Mouse (Mus musculus) WW6 (cell line): ENCODE results near the gene Chn2.
"Not testable (repeated sequence)": the region's sequence is repeated elsewhere in the genome, so short reads cannot be mapped to it uniquely, and the experiment has no call there.

Source experiments
- DNase-seq: peaks from one replicate; pipeline ENCODE4 v3.0.0-alpha.2; 2013; ENCODE audit warnings: low read depth, low spot score

Chn2 gene

DNA sequence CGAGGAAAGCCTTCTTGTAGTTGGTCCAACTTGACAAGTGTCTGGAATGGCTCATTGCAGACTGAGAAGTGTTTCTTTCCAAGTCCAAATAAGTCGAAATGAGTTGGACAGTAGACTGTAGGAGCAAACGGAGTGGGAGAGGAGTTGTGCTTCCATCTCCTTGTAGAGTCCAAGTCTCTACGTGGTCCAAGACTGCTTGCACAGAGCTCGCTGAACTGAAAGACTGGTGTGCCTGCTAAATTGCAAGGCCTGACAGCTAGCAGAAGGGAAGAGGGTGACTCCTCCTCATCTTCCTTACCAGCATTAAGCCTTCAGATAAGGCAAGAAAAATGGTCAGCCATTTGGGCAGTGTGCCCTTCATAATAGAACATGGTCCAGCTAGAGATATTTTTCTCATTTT, 111.5 kb downstream of the Chn2 start:
- DNase-seq = no peak

DNA sequence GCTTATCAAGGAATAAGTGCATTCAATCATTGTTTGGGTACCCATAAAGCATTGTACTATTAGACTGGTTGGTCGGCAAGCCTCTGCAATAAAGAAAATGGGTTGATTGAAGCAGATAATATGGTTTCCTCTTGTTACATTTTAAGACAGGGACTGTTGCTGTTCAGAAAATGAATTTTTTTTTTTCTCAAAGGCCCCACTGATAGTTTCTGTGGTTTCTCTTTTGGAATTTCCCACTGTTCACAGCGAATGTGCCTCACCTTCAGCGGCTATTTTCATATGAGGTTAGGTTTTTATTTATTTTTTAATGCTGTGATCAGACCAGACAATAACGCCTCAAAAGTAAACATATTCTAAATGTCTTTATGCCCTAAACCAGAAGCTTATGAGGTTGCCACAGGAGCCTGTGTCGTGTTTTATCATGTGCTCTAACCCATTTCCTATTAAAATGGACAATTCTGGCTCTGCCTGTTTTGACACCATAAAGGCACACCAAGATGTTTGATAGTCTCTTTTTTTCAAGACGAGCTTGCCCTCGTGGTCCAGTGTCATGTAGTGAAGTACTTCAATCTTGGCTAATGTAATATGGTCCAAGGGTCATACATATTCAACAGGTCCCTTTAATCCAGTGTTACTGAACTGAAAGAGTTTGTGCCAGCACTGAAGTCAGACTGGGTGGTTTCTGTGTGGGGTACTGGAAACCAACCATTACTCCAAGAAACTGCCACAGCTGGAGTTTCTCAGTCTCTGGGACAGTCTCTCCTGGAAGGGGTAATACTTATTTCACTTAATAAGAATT, 112.3 kb downstream of the Chn2 start:
- DNase-seq = no peak

DNA sequence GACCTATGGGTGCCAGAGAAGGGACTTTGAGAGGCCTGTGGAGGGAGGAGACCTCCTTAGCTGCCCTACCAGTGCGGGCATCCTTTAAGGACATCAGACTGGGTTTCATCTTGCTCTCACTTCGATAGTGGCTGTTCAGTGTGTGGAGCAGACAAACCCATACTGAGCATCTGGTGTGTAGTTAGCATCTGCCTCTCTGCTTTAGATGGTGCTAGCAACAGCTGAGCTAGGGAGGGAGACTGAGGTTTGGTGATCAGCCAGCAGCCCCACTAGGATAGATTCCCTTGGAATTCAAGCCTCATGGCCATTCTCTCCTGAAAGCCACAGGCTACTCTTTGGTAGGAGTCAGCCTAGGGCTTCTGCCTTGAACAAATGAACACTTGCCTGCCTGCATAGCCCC, 117.7 kb downstream of the Chn2 start:
- DNase-seq = no peak

DNA sequence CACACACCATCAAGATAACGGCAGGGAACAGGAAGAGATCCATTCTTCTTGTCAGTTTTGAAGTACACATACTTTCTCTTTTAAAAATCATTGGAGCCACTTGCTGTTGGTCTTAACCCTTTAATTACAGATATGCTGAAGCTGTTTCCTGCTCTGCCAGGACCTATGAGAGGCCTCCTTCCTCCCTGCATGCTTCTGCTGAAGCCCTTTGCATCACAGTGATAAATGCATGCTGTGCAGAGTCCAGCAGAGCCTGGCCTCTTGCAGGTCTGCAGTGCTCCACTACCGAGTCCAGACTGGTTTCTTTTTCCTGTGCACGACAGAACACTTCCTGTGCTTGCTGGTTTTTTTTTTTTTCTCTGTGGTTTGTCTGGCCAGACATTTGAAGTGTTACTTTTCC, 119.0 kb downstream of the Chn2 start:
- DNase-seq = no peak

DNA sequence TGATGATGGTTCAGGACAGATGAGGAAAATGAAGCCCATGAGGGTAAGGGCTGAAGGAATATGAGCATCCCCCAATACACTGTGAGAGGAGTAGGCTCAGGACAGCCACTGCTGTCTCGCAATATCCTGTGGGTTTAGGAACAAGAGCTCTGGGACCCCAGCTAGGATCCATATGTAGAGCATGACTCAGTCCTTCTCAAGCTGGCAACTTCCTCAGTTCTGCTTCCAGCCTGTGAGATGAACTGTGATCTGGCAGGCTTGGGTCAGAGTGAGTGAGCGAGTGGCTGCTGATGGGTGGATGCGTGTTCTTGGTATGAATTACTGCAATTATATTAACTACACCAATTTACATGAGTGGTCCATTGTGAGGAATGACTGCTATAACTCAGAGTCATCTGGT, 121.3 kb downstream of the Chn2 start:
- DNase-seq = no peak

DNA sequence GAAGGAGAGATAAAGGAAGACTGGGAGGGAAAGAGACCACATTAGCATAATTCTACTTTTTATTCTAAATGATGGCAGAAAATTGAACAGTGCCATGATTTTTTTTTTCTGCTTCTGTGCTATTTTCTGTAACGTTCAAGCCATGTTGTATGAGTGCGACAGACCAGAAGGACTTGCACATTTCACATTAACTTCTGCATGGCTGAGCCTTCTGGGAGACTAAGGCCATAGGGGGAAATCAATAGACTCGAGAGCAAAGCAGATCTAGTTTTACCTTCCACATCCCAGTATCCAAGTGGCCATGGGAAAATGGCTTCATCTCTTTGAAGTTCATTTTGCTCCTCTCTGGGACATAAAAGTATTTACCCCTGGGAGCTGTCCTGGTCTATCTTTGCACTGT, 121.9 kb downstream of the Chn2 start:
- DNase-seq = no peak

DNA sequence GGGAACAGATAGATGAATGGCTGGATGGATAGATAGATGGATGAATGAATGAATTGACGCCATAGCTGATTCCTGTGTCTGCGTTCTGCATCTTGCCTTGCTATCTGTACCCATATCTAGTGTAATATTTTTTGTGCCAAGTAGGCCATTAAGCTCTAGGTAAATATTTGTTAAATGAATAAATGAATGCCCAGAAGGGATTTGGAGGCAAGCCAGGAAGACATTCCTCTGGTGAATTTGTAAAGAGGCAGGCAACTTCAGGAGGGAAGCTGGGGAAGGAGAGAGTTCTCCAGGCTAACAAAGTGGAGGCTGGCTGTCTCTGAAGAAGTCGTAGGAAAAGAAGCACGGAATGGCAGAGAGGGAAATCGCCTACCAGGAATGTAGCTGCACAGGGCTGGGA, 123.0 kb downstream of the Chn2 start:
- no peak for DNase-seq

DNA sequence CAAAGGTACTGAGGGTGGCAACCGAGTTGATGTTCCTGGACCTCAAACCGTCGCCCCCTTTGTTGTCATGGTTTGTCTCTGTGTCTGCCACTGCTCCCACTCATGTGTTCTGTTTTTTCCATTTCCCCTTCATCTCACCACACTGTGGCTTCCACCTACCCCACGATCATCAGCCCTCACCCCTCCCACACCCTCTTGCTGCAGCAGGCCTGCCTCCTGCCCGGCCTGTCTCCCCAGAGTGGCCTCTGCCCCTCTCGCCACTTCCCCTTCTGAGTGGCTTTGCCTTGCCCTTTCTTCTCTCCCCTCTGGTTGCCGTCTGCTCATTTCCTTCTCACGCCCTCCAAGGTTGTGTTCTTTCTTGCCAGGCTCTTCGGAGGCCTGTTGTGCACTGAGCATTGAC, 123.4 kb downstream of the Chn2 start:
- no peak for DNase-seq

DNA sequence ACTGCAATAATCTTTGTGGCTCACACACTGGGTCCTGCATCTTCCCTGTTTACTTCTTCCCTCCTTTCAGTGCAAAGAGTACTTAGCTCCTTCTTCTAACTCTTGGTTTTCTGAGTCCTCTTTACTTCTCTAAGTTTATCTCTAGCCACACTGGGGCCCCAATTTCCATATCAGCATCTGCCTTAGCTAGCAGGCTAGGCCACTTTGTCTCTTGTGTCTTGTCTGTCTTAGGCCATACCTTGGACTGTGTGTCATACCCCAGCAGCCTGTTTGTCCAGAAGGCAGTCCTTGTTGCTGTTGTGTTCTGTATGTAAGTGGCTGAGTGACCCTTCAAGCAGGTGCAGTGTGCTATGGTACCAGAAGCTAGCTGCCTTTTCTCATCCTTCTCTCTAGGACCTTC, 124.3 kb downstream of the Chn2 start:
- DNase-seq = no peak

DNA sequence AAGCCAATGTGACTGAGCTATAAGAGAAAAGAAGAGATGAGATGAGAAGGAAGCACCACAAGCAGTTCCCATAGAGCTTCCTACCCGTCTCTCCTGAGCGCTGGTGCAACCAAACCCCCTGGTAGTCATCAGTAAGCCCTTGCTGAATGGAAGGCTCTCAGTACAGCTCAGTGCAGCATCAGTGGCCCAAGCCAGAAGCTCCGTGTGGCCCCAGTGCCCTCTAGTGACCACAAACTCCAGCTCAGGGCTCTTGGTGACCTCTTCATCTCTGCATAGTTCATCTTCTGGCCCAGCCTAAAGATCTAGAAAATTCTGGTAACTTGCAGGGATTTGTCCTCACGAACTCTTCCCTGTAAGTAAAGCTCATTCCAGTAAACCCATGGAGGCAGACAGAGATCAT, 125.4 kb downstream of the Chn2 start:
- DNase-seq = no peak

DNA sequence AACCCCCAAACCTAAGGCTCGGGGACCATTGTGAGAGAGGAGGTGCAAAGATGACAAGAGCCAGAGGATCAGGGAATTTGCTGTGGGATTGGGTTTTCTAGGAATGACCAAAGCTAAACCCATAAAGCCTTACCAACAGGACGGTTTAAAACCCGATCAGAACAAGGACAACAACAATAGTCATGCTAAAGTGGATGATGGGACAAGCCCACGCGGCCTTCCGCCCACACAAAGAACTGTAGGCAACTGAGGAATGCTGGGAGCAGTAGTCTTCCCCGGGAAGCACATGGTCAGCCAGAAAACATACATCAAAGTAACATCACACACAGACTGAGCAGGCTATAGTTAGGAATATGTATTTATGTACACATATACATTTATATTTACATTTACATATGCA, 125.9 kb downstream of the Chn2 start:
- DNase-seq = no peak

DNA sequence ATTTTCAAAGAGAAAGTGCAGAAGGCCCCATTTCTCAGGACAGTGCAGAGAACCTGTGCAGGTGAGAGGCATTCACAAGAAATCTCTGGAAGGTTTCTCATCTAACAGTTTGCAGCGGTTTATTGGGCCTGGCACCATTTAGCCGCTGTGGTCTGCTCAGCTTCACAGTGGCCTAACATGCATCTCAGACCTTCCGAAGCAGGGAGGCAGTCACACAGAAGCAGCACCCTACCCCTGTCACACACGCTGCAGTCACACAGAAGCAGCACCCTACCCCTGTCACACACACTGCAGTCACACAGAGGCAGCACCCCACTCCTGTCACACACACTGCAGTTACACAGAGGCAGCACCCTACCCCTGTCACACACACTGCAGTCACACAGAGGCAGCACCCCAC, 126.5 kb downstream of the Chn2 start:
- DNase-seq = no peak

DNA sequence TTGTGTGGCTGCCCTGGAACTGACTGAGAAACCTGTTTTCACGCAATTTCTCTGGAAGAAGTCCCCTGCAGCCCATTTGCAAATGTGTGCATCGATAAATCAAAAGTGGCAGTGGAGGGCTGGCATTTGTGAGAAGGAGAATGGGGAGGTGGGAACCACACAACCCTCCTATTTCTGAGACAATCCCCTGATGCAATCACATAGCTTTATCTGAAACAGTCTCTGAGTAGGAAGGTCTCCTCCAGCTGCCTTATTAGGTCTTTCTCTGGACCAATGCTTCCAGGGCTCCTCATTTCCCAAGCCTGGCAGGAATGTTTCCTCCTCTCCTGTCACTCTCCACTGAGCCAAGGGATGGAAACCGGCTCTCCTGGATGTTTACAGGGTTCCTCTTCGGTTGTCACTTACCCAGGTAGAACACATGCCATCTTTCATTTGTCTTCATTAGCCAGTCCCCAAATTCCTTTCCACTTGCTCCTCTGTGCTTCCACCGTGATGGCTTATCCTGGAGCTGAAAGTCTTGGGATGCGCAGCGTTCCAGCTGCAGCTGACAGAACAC, 127.7 kb downstream of the Chn2 start:
- no peak for DNase-seq

DNA sequence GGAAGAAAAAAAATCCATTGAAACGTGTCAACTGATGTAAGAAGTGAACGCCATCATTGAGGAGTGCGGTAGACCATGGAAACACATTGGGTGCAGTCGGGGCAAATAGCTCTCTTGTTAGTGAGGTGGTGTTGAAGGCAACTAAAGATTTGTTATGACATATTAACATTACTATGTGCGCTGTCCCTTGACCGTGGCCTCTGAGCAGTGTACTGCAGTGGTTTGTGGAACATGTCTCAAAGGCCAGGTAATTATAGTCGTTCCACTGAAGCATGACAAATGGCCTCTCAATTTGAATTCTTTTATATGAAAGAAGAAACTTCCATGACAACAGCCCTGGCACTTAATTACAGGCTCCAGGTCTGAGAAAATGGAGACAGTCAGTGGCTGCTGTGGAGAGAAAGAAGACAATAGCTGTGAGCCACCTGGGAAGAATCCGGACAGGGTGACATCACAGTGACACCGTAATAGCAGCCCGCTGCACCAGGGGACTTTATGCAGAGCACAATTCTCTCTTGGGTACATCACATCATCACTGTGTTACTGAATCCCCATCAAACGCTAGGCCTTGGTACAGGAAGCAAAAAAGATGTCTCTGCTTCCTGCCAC, 131.0 kb downstream of the Chn2 start:
- DNase-seq = no peak

DNA sequence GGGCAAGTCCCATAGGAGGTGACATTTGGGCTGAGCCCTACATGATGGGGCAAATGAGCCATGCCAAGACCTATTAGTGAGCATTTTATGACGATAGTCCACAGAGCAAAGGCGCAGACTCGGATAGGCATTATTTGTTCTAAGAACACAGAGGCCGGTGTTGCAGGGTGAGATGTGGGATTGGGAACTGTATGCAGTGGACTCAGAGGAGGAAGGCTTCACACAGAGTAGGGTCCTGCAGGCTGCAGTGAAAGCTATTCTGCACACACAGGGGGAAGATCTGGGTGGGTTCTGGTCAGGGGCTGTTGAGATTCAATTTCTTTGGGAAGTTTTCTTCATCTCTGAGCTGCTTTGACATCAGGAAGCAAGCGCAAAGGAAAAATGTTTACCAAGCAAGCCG, 132.0 kb downstream of the Chn2 start:
- no peak for DNase-seq

DNA sequence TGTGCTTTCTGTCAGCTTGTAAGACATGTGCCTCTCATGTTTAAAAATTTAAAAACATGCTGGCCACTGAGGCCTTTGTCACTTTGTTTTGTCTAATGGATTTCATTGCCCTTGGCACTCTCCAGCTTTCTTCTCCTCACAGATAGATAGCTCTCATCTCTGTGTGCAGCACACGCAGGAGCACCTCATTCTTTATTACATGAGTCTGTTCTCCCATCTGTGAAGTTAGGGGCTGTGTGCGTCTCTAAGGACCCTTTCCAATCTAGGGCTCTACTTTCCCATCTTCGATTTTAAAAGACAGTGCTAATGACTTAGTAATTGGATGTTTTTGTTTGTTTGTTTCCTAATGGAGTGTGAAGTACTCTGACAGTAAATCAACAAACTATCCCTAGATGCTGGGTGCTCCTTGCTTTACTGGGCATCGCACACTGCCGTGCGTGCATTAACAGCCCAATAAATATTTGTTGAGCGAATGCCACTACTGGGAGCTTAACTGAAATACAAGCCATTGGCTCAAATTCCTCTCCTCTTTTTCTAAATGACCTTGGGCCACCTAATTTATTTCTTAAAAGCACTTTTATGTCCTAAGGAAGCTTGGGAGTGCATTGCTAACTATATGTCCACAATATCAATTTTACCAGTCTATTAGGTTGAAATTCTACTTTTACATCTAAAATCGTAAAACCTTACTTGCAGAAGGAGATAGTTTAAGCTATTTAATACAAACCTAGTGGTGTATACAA, 136.3 kb downstream of the Chn2 start:
- no peak for DNase-seq

DNA sequence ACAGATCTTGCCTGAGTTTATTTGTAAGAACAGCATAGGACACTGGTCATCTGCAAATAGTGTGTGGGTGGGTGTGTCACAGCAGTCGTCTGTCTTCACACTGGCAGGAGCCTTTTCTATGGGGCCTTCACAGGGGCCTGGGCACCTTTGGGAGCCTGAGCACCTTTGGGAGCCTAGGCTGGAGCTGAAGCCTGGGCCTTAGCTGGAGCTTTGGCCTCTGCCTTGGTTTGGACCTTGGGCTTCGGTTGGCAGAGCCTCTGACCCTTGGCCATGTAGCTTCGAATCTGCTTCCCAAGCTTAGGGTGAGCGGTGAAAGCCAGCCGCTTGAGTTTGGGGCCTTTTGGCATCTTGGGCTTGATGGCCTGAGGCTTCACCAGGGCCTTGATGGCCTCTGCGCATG, 137.7 kb downstream of the Chn2 start:
- not testable (repeated sequence) for DNase-seq

DNA sequence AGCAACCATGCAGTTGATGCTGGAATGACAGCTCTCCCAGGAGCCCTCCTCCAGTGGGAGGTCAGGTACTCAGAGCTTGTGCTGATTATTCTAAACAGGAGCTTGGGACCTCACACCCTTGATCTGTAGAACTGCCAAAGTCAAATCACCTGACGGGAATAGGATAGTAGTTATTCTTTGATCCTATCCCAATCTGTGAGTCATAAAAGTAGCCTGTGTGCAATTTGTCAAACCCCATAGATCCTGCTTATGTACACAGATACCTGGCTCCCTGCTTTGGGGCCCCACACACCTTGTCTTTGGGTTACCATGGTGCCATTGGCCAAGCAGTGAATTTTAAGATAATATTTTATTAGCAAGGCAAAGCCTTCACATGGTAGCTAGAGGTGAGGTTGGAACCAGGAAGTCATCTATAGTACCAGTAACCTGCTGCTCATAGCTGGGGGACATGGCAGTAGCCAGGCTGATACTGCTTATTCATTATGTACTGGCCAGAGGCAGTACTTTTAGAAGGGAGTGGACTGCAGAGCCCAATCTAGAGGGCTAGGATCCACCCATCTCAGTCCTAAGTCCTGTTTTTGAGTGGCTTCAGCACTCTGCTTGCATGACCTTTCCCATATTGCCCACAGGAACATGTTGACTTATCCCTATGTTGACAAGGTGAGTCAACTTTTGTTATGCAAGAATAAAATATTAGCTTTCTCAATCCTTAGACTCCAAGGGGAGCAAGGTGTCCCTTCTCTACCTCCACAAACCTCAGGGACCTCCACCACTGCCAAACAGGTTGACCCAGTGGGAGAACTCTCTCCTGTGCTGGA, 139.9 kb downstream of the Chn2 start:
- DNase-seq = no peak

DNA sequence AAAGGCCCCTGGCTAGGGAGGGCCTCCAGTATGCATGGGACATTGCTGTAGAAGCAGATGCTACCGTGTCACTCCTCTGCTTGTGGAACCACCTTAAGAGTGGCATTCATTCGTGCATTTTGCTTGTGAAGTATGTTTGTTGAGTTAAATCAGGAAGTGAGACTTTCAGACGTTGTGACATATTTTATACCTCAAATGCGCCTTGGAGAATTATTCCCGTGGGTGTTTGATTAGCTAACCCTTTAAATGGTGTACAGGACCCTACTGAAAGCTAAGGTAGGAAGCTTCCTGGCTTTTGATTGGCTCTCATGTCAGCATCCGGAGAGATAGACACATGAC, 140.5 kb downstream of the Chn2 start:
- DNase-seq = no peak

DNA sequence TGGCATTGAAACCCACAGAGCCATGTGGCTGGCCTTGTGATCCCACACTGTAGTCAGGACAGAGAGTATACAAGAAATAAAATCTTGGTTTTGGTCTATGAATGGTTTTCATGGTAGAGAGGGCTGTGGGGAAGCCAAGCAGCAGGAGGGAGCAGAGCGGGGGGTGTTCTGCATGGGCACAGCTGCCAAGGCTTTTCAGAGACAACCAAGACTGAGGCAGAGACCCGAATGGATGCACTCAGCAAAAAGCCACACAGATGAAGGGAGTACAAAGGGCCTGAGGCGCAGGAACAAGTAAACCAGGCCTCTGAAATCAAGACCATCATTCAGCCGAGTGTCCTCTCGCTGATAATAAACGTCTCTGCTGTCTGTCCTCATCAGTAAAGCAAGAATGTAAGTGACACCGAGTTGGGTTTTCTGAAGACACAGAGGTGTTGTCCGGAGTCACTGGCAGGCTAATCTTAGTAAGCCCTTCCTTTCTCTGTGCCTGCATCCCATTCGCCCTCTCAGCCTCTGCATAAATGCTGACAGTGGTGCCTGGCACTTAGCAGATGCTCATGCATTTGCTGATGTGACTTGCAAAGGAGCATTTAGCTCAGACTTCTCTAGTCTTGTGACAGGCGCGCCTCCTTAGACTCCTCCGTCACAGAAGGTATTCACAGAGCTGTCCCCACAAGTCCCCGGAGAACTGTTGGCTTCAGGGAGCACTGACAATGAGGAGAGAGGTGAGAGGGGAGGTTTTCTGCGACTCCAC, 144.6 kb downstream of the Chn2 start:
- no peak for DNase-seq

DNA sequence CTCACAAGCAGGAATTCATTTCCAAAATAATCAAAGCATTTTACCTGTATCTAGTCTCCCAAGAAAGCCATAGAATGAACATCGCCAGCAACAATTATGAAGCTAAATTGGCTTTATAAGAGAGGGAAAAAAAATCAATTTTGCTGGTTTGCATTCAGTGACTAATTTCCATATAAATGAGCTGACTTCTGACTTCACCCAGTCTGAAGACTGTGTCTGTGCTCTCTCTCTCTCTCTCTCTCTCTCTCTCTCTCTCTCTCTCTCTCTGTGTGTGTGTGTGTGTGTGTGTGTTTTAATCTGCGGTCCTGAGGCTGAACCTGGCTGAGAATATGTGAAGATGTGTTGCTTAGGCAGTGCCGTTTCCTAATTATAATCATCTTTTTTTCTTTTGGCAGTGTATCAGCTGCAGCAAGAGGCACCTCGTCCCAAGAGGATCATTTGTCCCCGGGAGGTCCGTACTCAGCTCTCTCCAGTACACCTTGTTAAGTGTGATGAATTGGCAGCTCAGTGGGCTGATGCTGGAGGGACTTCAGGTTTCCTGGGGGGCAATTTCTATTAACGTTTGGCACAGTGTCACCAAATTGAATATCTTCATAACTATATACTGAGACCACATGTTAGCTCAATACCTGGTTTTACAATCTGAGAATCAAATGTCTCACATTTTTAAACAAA, 154.4 kb downstream of the Chn2 start:
- DNase-seq = no peak
